Mouse (Mus musculus) ES-E14 (cell line): ENCODE measurements around the gene Sgk2. TPM values are rescaled to one million over a fixed set of nuclear protein-coding genes. Genes with fewer than 3 reads are reported as not detected.

ENCODE experiments used
- DNase-seq: peaks from one replicate; pipeline ENCODE4 v3.0.0-alpha.2; 2013; ENCODE audit warnings: low read depth, low spot score
- H3K27ac ChIP-seq: 2 replicates; pipeline ENCODE4 v1.5.1; 2012; ENCODE audit warnings: low read depth, mild to moderate bottlenecking, low read length, moderate library complexity, mixed read lengths; ENCODE audit not compliant: poor library complexity, insufficient read depth, severe bottlenecking
- H3K36me3 ChIP-seq: 2 replicates; pipeline ENCODE4 v1.6.1; 2012; ENCODE audit warnings: mild to moderate bottlenecking, low read length, moderate library complexity, mixed read lengths; ENCODE audit not compliant: control insufficient read depth, poor library complexity, insufficient read depth, severe bottlenecking
- H3K4me1 ChIP-seq, 2 experiments: fragments of 150-350 bp in 1 of 2; sonication (generic) in 1 of 2; 2 replicates each; pipeline ENCODE4 v1.6.1; 2012; ENCODE audit warnings: low read length in 2 of 2, mild to moderate bottlenecking in 1 of 2, mixed read lengths in 1 of 2; ENCODE audit not compliant: control insufficient read depth in 2 of 2, insufficient read depth in 2 of 2, poor library complexity in 1 of 2
- H3K4me3 ChIP-seq, 2 experiments: fragments of 150-350 bp in 1 of 2; sonication (generic) in 1 of 2; 2 replicates each; pipeline ENCODE4 v1.5.1; 2012; ENCODE audit warnings: low read length in 2 of 2, low read depth in 1 of 2, mild to moderate bottlenecking in 1 of 2, mixed read lengths in 1 of 2; ENCODE audit not compliant: insufficient read depth in 1 of 2, poor library complexity in 1 of 2, severe bottlenecking in 1 of 2
- H3K9ac ChIP-seq: 2 replicates; pipeline ENCODE4 v1.6.1; 2012; ENCODE audit warnings: low read depth, mild to moderate bottlenecking, low read length, mixed read lengths; ENCODE audit not compliant: poor library complexity, insufficient read depth, severe bottlenecking
- H3K9me3 ChIP-seq: fragments of 150-350 bp; sonication (generic); 2 replicates; pipeline ENCODE4 v1.6.1; 2012; ENCODE audit warnings: low read depth, mild to moderate bottlenecking, low read length; ENCODE audit not compliant: control insufficient read depth, insufficient read depth
- CHD2 ChIP-seq: IDR thresholded peaks from 2 replicates; pipeline ENCODE4 v1.6.1; 2014; ENCODE audit warnings: mild to moderate bottlenecking, low read depth, low read length, inconsistent platforms
- HCFC1 ChIP-seq: IDR thresholded peaks from 2 replicates; pipeline ENCODE4 v1.6.1; 2012; ENCODE audit warnings: low read length, inconsistent platforms, borderline replicate concordance; ENCODE audit not compliant: insufficient read depth
- MAFK ChIP-seq: IDR thresholded peaks from 2 replicates; pipeline ENCODE4 v1.6.1; 2014; ENCODE audit warnings: mild to moderate bottlenecking, low read depth, low read length, inconsistent platforms; ENCODE audit not compliant: insufficient read depth
- ZC3H11A ChIP-seq: IDR thresholded peaks from 2 replicates; pipeline ENCODE4 v1.6.1; 2012; ENCODE audit warnings: low read depth, mild to moderate bottlenecking, inconsistent platforms, low read length, borderline replicate concordance
- ZNF384 ChIP-seq: IDR thresholded peaks from 2 replicates; pipeline ENCODE4 v1.6.1; 2012; ENCODE audit warnings: low read depth, low read length, inconsistent platforms
- in situ Hi-C, 2 experiments: fragments of 600-800 bp; cut with MboI; formaldehyde crosslinking; loops; one replicate each; pipeline ENCODE4 v1.15.1; 2025; ENCODE audit warnings: low sequenced_read_pairs in 2 of 2, inconsistent platforms in 1 of 2; ENCODE audit not compliant: unreplicated experiment in 2 of 2
- total RNA-seq: library from RNA; depleted of rRNA; stranded (reverse); fragments of 300-350 nt; gene quantifications from 2 replicates; pipeline ENCODE4 v1.2.3, GENCODE M21; 2012

Sgk2 gene
- total RNA-seq, 1 experiment, result 1.8 TPM

DNA sequence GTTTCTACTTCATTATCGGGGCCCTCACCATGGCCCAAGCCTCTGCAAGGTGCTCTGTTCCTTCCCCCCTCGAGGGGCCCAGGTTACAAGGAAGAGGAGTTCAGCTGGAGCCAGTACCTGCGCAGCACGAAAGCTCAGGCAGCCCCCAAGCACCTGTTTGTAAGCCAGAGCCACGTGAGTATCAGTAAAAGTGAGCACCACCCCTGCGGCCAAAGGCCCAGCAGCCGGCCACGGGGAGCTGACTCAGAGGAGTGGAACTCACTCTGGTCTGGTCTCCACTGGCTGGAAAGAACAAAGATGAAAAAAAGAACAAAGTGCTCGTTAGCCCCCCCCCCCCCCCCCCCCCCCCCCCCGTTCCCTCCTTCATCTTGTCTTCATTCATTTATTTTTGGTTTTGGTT is 25.8 kb upstream of the Sgk2 start:
- in situ Hi-C loops, result loop anchor here in 1 of 2 experiments (25.0 kb wide), 1 partner anchor 376 kb away; no protein-coding TSS in a partner anchor
- no peaks in the 10 kb centered on the region for H3K36me3 ChIP-seq
- TF ChIP-seq MAFK, result no peak
- no peak for TF ChIP-seq ZNF384
- no peak for TF ChIP-seq HCFC1
- H3K9ac ChIP-seq, result no peak overlapping the region
- no peak overlapping the region for H3K27ac ChIP-seq
- no peaks in the 10 kb centered on the region for H3K4me1 ChIP-seq
- no peak for DNase-seq
- H3K4me3 ChIP-seq, result no peak overlapping the region
- H3K9me3 ChIP-seq, result no peaks in the 10 kb centered on the region

- H3K9me3 ChIP-seq, result no peaks in the 10 kb centered on the region
- H3K4me3 ChIP-seq, result no peak overlapping the region
- no peaks in the 10 kb centered on the region for H3K36me3 ChIP-seq
- in situ Hi-C loops, result loop anchor here in 1 of 2 experiments (25.0 kb wide), 1 partner anchor 371 kb away; no protein-coding TSS in a partner anchor
- TF ChIP-seq ZC3H11A (no peak), MAFK (no peak), ZNF384 (no peak), CHD2 (no peak), HCFC1 (no peak)
- H3K27ac ChIP-seq, result no peak overlapping the region
- DNase-seq, result no peak
- H3K9ac ChIP-seq, result no peak overlapping the region
- H3K4me1 ChIP-seq, result no peaks in the 10 kb centered on the region
Observed at GRCm38 (mm10) chr2:162966734-162967133, 20.4 kb upstream of the Sgk2 start.

GRCm38 (mm10) chr2:162968357-162968756 is 18.8 kb upstream of the Sgk2 start:
- H3K4me1 ChIP-seq, result no peaks in the 10 kb centered on the region
- no peak overlapping the region for H3K4me3 ChIP-seq
- in situ Hi-C loops, result loop anchor here in 1 of 2 experiments (25.0 kb wide), 1 partner anchor 369 kb away; no protein-coding TSS in a partner anchor
- no peaks in the 10 kb centered on the region for H3K9me3 ChIP-seq
- H3K27ac ChIP-seq, result no peak overlapping the region
- TF ChIP-seq ZC3H11A (0 out of 2 replicates have a peak, but pooled peaks have one; percentile 35), ZNF384 (no peak), CHD2 (no peak)
- peak; percentile 43 for DNase-seq
- no peak overlapping the region for H3K9ac ChIP-seq
- H3K36me3 ChIP-seq, result no peaks in the 10 kb centered on the region

DNA sequence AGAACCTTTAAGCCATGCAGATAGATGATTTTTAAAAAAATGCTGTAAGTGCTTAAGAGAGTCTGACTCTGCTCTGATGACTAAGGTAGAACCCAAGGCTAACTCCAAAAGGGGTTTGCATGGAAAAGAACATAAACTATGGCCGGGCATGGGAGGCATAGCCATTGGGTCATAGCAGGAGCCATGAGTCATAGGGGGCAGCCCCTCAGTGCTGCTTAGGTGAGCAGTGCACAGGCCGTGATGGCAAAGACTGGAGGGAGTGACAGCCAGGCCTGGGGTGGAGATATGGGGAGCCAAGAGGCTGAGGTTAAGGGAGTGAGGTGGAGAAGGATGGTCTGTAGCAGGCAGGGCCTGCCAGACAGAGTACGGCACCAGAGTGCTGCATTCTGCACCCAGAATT is 18.0 kb upstream of the Sgk2 start:
- peaks cover 0 to 4% of the 10 kb centered on the region in 2 experiments; a peak in 1 of 4 replicates for H3K4me1 ChIP-seq
- H3K9ac ChIP-seq, result no peak overlapping the region
- no peak for DNase-seq
- in situ Hi-C loops, result loop anchor here in 1 of 2 experiments (25.0 kb wide), 1 partner anchor 368 kb away; no protein-coding TSS in a partner anchor
- H3K36me3 ChIP-seq, result no peaks in the 10 kb centered on the region
- H3K27ac ChIP-seq, result no peak overlapping the region
- H3K9me3 ChIP-seq, result no peaks in the 10 kb centered on the region
- H3K4me3 ChIP-seq, result no peak overlapping the region
- no peak for TF ChIP-seq ZNF384
- no peak for TF ChIP-seq ZC3H11A
- TF ChIP-seq HCFC1, result no peak
- TF ChIP-seq CHD2, result no peak
- TF ChIP-seq MAFK, result no peak

GRCm38 (mm10) chr2:162970896-162971295 is 16.2 kb upstream of the Sgk2 start:
- in situ Hi-C loops, result loop anchor here in 1 of 2 experiments (25.0 kb wide), 1 partner anchor 366 kb away; no protein-coding TSS in a partner anchor
- no peak overlapping the region for H3K27ac ChIP-seq
- no peaks in the 10 kb centered on the region for H3K9me3 ChIP-seq
- no peak overlapping the region for H3K9ac ChIP-seq
- H3K36me3 ChIP-seq, result no peaks in the 10 kb centered on the region
- DNase-seq, result no peak
- no peak overlapping the region for H3K4me3 ChIP-seq
- H3K4me1 ChIP-seq, result peaks cover 0 to 10% of the 10 kb centered on the region in 2 experiments; a peak in 1 of 4 replicates
- TF ChIP-seq HCFC1 (no peak), ZNF384 (no peak), ZC3H11A (no peak), CHD2 (no peak), MAFK (no peak)
